Mouse (Mus musculus): ENCODE results near the gene Clasp1. TPM values are rescaled to one million over a fixed set of nuclear protein-coding genes. Genes with fewer than 3 reads are reported as not detected.

Gene Clasp1
- polyA plus RNA-seq, 1 experiment from 2014 or later, result 103 TPM

DNA sequence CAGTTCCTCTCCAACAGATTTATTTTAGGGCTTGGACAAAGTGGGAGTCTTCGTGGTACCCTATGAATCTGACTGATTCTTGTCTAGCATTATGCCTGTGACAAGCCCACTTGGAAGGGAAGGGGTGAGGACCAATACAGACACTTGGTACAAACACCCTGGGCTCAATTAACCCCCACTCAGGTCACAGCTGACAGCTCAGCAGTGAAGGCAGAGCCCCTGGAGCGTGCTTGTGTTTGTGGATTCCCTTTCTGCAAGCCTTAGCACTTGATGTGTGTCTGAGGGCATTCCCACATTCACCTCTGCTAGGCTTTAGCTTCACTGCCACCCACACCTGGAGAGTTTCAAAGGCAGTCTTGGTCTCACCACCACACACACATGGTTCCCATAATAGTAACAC is 237.1 kb downstream of the Clasp1 start:
- WGBS, result 41% methylated on average over 2 of the region's 2 CpGs
- no peak overlapping the region for H3K27ac ChIP-seq (replicated peaks)

GRCm38 (mm10) chr1:118626452-118626851 is 237.6 kb downstream of the Clasp1 start:
- WGBS, result 79% methylated on average over 2 of the region's 2 CpGs
- H3K9ac ChIP-seq, result no peak overlapping the region
- H3K4me1 ChIP-seq (replicated peaks), result peaks cover 11% of the 10 kb centered on the region
- no peaks in the 10 kb centered on the region for H3K36me3 ChIP-seq
- no peak overlapping the region for H3K4me2 ChIP-seq
- H3K9me3 ChIP-seq, result no peaks in the 10 kb centered on the region
- no peak for ATAC-seq (ENCODE audit: low read depth)
- H3K27ac ChIP-seq (replicated peaks), result no peak overlapping the region
- H3K27me3 ChIP-seq, result peaks cover 45% of the 10 kb centered on the region
- no peak overlapping the region for H3K4me3 ChIP-seq

More for the DNA sequence above, 237.1 kb downstream of the Clasp1 start:
- Histone ChIP-seq H3K4me1 (replicated peaks) (peaks cover 11% of the 10 kb centered on the region), H3K4me2 (no peak overlapping the region), H3K36me3 (no peaks in the 10 kb centered on the region), H3K9ac (no peak overlapping the region), H3K9me3 (no peaks in the 10 kb centered on the region), H3K27me3 (peaks cover 45% of the 10 kb centered on the region), H3K4me3 (no peak overlapping the region)
- no peak for ATAC-seq (ENCODE audit: low read depth)

DNA sequence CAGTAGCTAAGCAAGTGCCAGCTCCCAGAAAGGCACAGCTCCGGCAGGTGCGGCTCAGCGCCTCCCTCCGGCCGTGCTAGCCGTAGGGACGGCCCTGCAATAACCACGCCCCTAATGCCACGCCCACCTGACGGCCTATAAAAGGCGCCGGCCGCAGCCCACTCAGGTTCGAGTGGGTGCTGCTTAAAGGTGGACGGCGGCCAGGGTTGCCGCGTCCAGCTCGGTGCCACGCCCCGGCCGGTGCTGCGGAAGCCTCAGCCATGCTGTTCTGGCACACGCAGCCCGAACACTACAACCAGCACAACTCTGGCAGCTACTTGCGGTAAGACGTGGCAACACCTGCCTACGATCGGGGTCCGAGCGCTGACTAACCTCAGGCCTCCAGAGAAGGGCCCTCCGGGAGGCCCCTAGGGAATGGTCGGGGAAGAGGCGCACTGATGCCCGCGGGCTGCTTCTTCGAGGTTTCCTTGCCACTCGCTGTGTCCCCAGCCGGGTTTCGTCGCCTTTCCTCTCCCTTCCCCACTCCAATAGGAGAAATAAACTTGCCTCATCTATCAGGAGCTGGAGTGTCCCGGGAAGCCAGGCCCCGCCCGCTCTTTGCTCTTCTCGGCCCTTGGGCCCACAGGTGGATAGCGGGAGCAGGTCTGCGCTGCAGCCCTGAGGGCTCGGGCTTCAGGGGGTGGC is 239.1 kb downstream of the Clasp1 start, which contains the start of gene Tfcp2l1:
Gene Tfcp2l1 (plus strand): TSS at position 165 of the 684 bp plus-strand sequence.
- Histone ChIP-seq H3K9ac (peak within 1 kb of the TSS; percentile 61), H3K9me3 (no peaks in the 10 kb centered on the region), H3K4me3 (peak within 1 kb of the TSS; percentile 46), H3K27ac (replicated peaks) (no peak within 1 kb of the TSS), H3K4me2 (peak within 1 kb of the TSS; percentile 93), H3K27me3 (peaks cover 45% of the 10 kb centered on the region), H3K4me1 (replicated peaks) (peaks cover 11% of the 10 kb centered on the region), H3K36me3 (no peaks in the 10 kb centered on the region)
- under 1% methylated on average over 48 of the region's 48 CpGs for WGBS
- ATAC-seq (ENCODE audit: low read depth), result peak; percentile 81

GRCm38 (mm10) chr1:118633415-118633980 is 244.6 kb downstream of the Clasp1 start:
- Histone ChIP-seq H3K4me1 (replicated peaks) (no peaks in the 10 kb centered on the region), H3K27me3 (peaks cover 17% of the 10 kb centered on the region), H3K9me3 (no peaks in the 10 kb centered on the region), H3K27ac (replicated peaks) (no peak overlapping the region), H3K36me3 (no peaks in the 10 kb centered on the region), H3K4me2 (no peak overlapping the region), H3K4me3 (no peak overlapping the region), H3K9ac (no peak overlapping the region)
- ATAC-seq (ENCODE audit: low read depth), result no peak
- WGBS, result 78% methylated on average over 4 of the region's 4 CpGs

- no peaks in the 10 kb centered on the region for H3K4me1 ChIP-seq (replicated peaks)
- WGBS, result 65% methylated on average over 2 of the region's 2 CpGs
- no peak overlapping the region for H3K9ac ChIP-seq
- no peak overlapping the region for H3K4me3 ChIP-seq
- no peaks in the 10 kb centered on the region for H3K9me3 ChIP-seq
- no peak for ATAC-seq (ENCODE audit: low read depth)
- no peak overlapping the region for H3K27ac ChIP-seq (replicated peaks)
- no peaks in the 10 kb centered on the region for H3K36me3 ChIP-seq
- H3K27me3 ChIP-seq, result no peaks in the 10 kb centered on the region
- H3K4me2 ChIP-seq, result no peak overlapping the region
These were observed 253.6 kb downstream of the Clasp1 start for GRCm38 (mm10) chr1:118642296-118642999.

DNA sequence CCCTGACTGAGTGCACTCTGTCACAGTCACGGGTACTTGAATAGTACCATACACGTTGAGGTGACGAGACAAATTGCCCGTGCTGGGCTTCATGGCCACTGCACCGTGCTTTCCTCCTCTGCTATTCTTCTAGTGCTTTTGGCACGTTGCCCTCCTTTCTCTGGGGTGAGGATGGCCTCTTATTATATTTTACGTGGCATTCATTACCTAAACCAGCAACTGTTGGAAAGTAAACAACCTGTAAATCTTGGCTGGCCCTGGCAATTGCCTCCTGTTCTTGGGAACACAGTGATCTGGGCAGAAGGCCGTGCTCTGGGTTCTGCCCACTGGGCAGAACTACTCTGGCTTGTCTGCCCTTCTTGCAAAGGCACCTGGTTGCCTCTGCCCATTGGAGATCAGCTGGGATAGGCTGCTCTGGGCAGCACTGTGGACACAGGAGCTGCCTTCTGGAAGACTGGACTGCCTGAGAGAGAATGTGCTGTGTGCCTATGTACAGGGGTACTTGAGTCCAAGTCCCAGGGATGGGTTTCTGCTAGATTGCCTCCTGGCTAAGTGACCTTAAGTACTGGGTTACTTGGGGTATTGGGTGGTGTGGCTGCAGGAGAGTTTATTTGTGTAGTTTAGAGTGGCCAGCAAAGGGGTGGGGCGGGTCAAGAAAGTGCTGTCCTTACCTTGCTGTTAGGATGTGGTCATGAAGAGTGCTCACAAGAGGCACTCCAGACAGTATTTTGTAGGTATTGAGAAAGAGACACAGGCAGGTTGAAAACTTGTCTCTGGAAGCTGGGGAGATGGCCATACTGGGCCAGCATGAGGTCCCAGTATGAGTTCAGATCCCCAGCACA is 254.5 kb downstream of the Clasp1 start:
- Histone ChIP-seq H3K36me3 (no peaks in the 10 kb centered on the region), H3K4me1 (replicated peaks) (no peaks in the 10 kb centered on the region), H3K9me3 (no peaks in the 10 kb centered on the region), H3K27me3 (no peaks in the 10 kb centered on the region), H3K4me2 (no peak overlapping the region), H3K4me3 (no peak overlapping the region), H3K27ac (replicated peaks) (no peak overlapping the region), H3K9ac (no peak overlapping the region)
- 35% methylated on average over 9 of the region's 9 CpGs for WGBS
- no peak for ATAC-seq (ENCODE audit: low read depth)

DNA sequence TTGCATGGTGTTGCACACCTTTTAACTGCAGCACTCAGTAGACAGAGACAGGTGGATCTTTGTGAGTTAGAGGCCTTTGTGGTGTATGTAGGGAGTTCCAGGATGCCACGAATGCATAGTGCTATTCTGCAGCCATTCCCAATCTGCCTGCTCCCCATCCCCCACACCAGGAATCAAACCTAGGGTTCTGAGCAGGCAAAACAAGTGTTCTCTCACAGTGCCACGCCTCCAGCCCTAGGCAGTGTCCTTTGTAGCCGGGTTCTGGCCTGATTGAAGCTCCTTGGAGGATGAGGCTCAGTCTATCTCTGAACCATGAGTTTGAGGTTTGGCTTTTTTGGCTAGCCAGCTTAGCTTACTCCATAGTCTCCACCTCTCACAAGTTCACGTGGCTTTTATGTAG is 256.8 kb downstream of the Clasp1 start:
- 62% methylated on average over 4 of the region's 4 CpGs for WGBS
- H3K4me1 ChIP-seq (replicated peaks), result 0 out of 2 replicates have a peak, but pooled peaks cover 3% of the 10 kb centered on the region
- no peaks in the 10 kb centered on the region for H3K9me3 ChIP-seq

GRCm38 (mm10) chr1:118648015-118648414 is 259.2 kb downstream of the Clasp1 start:
- Histone ChIP-seq H3K27ac (replicated peaks) (no peak overlapping the region), H3K36me3 (no peaks in the 10 kb centered on the region), H3K9ac (no peak overlapping the region), H3K9me3 (no peaks in the 10 kb centered on the region), H3K27me3 (no peaks in the 10 kb centered on the region), H3K4me2 (no peak overlapping the region), H3K4me1 (replicated peaks) (0 out of 2 replicates have a peak, but pooled peaks cover 3% of the 10 kb centered on the region), H3K4me3 (no peak overlapping the region)
- no peak for ATAC-seq (ENCODE audit: low read depth)
- WGBS, result 24% methylated on average over 3 of the region's 3 CpGs

More for the DNA sequence above, 256.8 kb downstream of the Clasp1 start:
- Histone ChIP-seq H3K9ac (no peak overlapping the region), H3K4me3 (no peak overlapping the region), H3K27ac (replicated peaks) (no peak overlapping the region), H3K4me2 (no peak overlapping the region), H3K36me3 (no peaks in the 10 kb centered on the region), H3K27me3 (no peaks in the 10 kb centered on the region)
- ATAC-seq (ENCODE audit: low read depth), result no peak

DNA sequence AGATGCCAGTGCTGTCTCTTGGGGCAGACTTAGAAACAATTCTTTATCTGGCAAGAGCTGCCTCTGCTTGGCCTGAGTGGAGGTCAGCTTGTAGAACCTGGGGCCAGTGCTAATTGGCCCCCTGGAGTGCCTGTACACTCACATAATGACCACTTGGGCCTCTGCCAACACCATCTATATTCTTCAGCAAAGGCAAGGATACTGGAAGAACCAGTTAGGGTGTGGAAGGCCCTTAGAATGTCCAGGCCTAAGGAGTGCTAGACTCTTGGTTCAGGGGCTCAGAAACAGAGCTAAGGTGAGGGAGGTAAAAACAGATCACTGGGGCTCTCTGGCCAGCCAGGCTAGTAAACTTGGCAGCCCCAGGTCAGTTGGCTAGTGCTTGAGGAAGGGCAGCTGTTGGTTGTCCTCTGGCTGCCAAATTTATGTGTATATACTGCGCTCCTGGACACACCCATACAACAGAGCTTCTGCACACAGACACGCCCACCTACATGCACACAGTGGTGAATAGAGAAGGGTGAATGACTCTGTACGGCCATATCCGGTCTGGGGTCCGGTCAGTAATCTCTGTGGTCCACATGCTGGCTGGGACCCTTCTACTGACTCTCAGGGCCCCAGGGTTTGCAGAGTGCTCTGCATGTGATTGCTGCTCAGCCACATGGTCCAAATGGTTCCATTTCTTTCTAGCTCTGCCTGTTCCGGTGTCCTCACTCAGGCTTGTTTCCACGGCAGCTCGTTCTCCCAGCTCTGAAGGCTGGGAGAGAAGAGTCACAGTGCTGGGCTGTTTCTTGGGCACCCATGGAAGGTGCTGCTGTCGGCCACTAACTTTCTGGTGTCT is 261.3 kb downstream of the Clasp1 start:
- no peaks in the 10 kb centered on the region for H3K27me3 ChIP-seq
- no peak overlapping the region for H3K4me2 ChIP-seq
- H3K36me3 ChIP-seq, result no peaks in the 10 kb centered on the region
- H3K4me1 ChIP-seq (replicated peaks), result 0 out of 2 replicates have a peak, but pooled peaks cover 3% of the 10 kb centered on the region
- H3K27ac ChIP-seq (replicated peaks), result no peak overlapping the region
- WGBS, result 62% methylated on average over 9 of the region's 9 CpGs
- no peak overlapping the region for H3K4me3 ChIP-seq
- no peaks in the 10 kb centered on the region for H3K9me3 ChIP-seq
- ATAC-seq (ENCODE audit: low read depth), result no peak
- no peak overlapping the region for H3K9ac ChIP-seq

DNA sequence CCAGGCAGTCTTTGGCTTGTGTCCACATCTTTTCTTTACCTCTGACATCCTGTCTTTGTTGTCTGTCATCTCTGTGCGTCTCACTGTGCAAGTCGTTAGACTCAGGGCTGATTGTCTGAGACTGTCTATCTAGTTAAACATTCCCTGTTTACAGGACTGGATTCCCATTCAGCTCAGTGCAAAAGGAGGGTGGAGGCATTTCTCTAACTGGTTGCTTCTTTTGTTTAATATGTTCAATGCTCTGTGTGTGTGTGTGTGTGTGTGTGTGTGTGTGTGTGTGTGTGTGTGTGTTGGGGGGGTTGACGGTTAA is 261.9 kb downstream of the Clasp1 start:
- Histone ChIP-seq H3K9me3 (no peaks in the 10 kb centered on the region), H3K4me2 (no peak overlapping the region), H3K27me3 (no peaks in the 10 kb centered on the region), H3K9ac (no peak overlapping the region), H3K27ac (replicated peaks) (no peak overlapping the region), H3K4me1 (replicated peaks) (0 out of 2 replicates have a peak, but pooled peaks cover 3% of the 10 kb centered on the region), H3K4me3 (no peak overlapping the region), H3K36me3 (no peaks in the 10 kb centered on the region)
- WGBS, result 15% methylated on average over 2 of the region's 3 CpGs
- no peak for ATAC-seq (ENCODE audit: low read depth)

DNA sequence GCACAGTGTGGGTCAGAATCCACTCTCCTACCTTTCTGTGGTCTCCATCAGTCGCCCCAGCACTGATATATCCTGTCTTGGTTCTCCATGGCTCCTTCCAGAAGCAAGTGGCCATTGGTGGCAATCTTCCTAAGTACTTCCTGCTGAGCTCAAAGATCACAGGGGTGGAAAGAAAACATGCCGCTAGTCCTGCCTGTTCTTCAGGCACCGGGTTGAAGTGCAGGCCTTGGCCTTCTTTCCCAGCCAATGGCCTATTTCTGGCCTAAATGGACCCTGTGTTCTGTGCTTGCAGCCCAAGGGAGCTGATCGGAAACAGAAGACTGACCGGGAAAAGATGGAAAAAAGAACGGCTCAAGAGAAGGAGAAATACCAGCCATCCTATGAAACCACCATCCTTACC is 269.9 kb downstream of the Clasp1 start:
- H3K27me3 ChIP-seq, result no peaks in the 10 kb centered on the region
- H3K4me2 ChIP-seq, result no peak overlapping the region
- H3K27ac ChIP-seq (replicated peaks), result no peak overlapping the region
- no peak overlapping the region for H3K4me3 ChIP-seq
- H3K4me1 ChIP-seq (replicated peaks), result no peaks in the 10 kb centered on the region
- no peak overlapping the region for H3K9ac ChIP-seq
- no peaks in the 10 kb centered on the region for H3K9me3 ChIP-seq
- WGBS, result 81% methylated on average over 6 of the region's 6 CpGs
- ATAC-seq (ENCODE audit: low read depth), result no peak
- H3K36me3 ChIP-seq, result no peaks in the 10 kb centered on the region
